Mouse (Mus musculus) lung, embryonic 16.5 days (tissue): Measurements from ENCODE around the gene Rasl2-9. TPM values are rescaled to one million over a fixed set of nuclear protein-coding genes. Genes with fewer than 3 reads are reported as not detected.
"Not testable (repeated sequence)": the region's sequence is repeated elsewhere in the genome, so short reads cannot be mapped to it uniquely, and the experiment has no call there.

Experiments
- ATAC-seq: fragments of 200-750 bp; cut with Nextera tagmentation; 2 replicates; pipeline ENCODE4 v1.8.0; 2017; ENCODE audit warnings: low read depth, mild to moderate bottlenecking, moderate library complexity
- H3K27ac ChIP-seq: fragments of 300-500 bp; sonication (generic); 2 replicates; pipeline ENCODE4 v1.5.1; 2014; ENCODE audit warnings: mild to moderate bottlenecking, control low read depth, low read length
- H3K27me3 ChIP-seq: fragments of 300-500 bp; sonication (generic); 2 replicates; pipeline ENCODE4 v1.6.1; 2014; ENCODE audit warnings: low read depth, low read length, mixed read lengths; ENCODE audit not compliant: control insufficient read depth, insufficient read depth
- H3K36me3 ChIP-seq: fragments of 300-500 bp; sonication (generic); 2 replicates; pipeline ENCODE4 v1.6.1; 2014; ENCODE audit warnings: low read length; ENCODE audit not compliant: control insufficient read depth, insufficient read depth
- H3K4me1 ChIP-seq: fragments of 300-500 bp; sonication (generic); replicated peaks from 2 replicates; pipeline ENCODE4 v1.6.1; 2014; ENCODE audit warnings: low read length, mixed read lengths; ENCODE audit not compliant: control insufficient read depth, insufficient read depth
- H3K4me2 ChIP-seq: fragments of 300-500 bp; sonication (generic); 2 replicates; pipeline ENCODE4 v1.6.1; 2014; ENCODE audit warnings: low read depth, low read length, control low read depth
- H3K4me3 ChIP-seq: fragments of 300-500 bp; sonication (generic); 2 replicates; pipeline ENCODE4 v1.5.1; 2014; ENCODE audit warnings: mild to moderate bottlenecking, low read length, control low read depth
- H3K9ac ChIP-seq: fragments of 300-500 bp; sonication (generic); 2 replicates; pipeline ENCODE4 v1.6.1; 2014; ENCODE audit warnings: low read length, control low read depth
- H3K9me3 ChIP-seq: fragments of 300-500 bp; sonication (generic); 2 replicates; pipeline ENCODE4 v1.6.1; 2016; ENCODE audit warnings: low read length; ENCODE audit not compliant: control insufficient read depth
- WGBS: fragments of 180-500 bp; shearing (Covaris S2); extraction: QIAGEN DNeasy Blood & Tissue Kit; methylation state at CpG from one replicate; pipeline ENCODE4 v1.1.7; 2014; 5-methylcytosine and 5-hydroxymethylcytosine counted together
- polyA plus RNA-seq: library from polyadenylated mRNA; unstranded; fragments of >200 nt; fragmentation: Nextera tagmentation; extraction: Ambion mirVana; gene quantifications from 2 replicates; pipeline ENCODE4 v1.2.1, GENCODE M21; 2015

Rasl2-9 gene
- polyA plus RNA-seq: 0.43 and 0.51 TPM in 2 replicates

DNA sequence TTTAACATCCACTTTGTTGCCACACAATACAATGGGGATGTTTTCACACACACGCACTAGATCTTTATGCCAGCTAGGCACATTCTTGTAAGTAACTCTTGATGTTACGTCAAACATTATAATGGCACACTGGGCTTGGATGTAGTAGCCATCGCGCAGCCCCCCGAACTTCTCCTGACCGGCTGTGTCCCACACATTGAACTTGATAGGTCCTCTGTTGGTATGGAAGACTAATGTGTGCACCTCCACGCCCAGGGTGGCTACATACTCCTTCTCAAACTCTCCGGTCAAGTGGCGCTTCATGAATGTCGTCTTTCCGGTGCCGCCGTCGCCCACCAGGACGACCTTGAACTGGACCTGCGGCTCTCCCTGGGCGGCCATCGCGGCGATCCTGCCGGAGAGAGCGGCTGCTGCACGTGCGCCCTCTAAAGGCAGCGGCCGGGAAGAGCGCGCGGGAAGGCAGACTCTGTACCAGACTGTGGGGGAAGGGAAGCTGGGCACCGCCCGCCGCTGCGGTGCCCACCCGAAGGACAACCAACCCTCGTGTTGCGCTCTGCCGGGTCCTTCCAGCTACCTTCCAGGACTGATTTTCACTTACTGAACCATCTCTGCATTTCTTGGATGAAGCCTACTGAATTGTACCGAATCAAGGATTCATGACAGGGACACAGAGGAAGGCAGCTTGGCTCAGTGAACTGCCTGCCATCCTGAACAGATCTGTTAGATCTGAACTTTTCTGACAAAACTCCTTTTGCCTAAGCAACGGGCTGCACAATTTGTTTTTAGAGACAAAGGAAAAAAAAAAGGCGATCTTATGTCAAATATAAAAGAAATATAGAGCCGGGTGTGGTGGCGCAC is at the start of gene Rasl2-9:
Gene Rasl2-9 (minus strand): TSS at position 402 of the 858 bp plus-strand sequence.
- WGBS: 17% methylated on average over 42 of the region's 42 CpGs
- H3K36me3 ChIP-seq: no peaks in the 10 kb centered on the region
- H3K9me3 ChIP-seq: no peaks in the 10 kb centered on the region
- H3K4me1 ChIP-seq: 0 out of 2 replicates have a peak, but pooled peaks cover 2% of the 10 kb centered on the region
- H3K4me2 ChIP-seq: peak within 1 kb of the TSS; percentile 68
- peak; percentile 90 for ATAC-seq
- peak within 1 kb of the TSS; percentile 43 for H3K4me3 ChIP-seq
- peak within 1 kb of the TSS; percentile 57 for H3K9ac ChIP-seq
- no peak within 1 kb of the TSS for H3K27ac ChIP-seq
- H3K27me3 ChIP-seq: no peaks in the 10 kb centered on the region

DNA sequence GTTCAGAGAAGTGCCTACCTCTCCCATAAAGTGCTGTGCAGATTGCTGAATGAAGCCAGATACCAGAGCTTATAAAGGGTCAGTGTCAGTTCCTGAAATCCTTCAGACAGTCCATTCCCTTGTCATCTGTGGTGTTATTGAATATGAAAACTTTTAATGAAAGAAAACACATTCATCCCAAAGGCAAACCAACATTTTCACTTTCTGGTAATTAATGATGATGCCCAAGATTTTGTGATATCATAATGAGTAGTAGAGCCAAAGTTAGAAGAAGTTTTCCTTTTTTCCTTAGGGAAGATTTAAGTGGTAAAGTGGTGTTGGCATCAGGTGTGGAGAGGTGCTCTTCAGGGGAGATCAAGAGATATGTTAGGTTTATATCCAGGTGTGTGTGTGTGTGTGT is 23.8 kb upstream of the Rasl2-9 start, which contains the start of gene Vmn1r55:
Gene Vmn1r55 (minus strand): TSS at position 101 of the 400 bp plus-strand sequence.
- ATAC-seq, H3K9ac ChIP-seq, H3K4me2 ChIP-seq, H3K9me3 ChIP-seq, H3K4me1 ChIP-seq, H3K4me3 ChIP-seq, H3K36me3 ChIP-seq, H3K27ac ChIP-seq, H3K27me3 ChIP-seq: not testable (repeated sequence)

DNA sequence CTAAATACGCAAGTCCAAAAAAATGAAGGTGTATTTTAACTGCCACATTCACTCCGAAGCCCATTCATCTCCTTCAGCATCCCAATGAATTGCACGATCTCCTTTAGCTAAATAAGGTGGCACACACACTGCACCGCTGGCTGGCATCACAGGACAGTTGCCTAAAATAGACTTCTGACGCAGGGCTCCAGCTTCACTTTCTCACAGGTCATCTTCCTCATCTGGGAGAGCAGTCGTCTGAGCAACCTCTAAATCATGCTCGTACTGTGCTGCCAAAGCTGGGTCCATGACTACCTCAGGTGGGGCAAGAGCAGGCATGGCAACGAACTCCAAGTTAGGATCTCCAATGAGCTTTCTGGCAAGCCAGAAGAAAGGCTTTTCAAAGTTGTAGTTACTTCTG is 672 bp downstream of the Rasl2-9 start:
- 84% methylated on average over 8 of the region's 8 CpGs for WGBS
- Histone ChIP-seq H3K4me3 (no peak overlapping the region), H3K27me3 (no peaks in the 10 kb centered on the region), H3K36me3 (no peaks in the 10 kb centered on the region), H3K9me3 (no peaks in the 10 kb centered on the region), H3K9ac (no peak overlapping the region), H3K27ac (no peak overlapping the region), H3K4me2 (0 out of 2 replicates have a peak overlapping the region, but pooled peaks have one; percentile 68), H3K4me1 (0 out of 2 replicates have a peak, but pooled peaks cover 2% of the 10 kb centered on the region)
- no peak for ATAC-seq

DNA sequence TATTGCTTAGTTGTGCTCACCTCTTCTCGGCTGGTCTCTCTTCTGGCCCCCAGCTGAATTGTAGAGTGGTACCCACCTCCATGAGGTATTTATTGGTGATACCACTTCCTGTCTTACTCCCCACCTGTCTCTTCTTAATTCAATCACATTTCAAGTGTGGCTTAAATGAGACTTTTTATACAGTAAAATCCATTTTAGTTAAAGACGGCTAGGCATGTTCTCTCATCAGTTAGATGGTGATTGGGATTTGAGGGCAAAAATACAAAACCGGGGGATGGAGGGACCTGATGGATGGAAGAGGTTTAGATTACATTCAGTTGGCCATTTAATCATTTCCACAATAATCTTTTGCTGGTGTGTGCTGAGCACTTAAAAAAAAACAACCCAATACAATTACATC is 8.9 kb downstream of the Rasl2-9 start, which contains the start of gene Rfpl4:
Gene Rfpl4 (minus strand): TSS at position 101 of the 400 bp plus-strand sequence.
- 83% methylated on average over 3 of the region's 3 CpGs for WGBS
- H3K4me3 ChIP-seq: no peak within 1 kb of the TSS
- ATAC-seq: no peak
- H3K27me3 ChIP-seq: no peaks in the 10 kb centered on the region
- H3K36me3 ChIP-seq: no peaks in the 10 kb centered on the region
- no peaks in the 10 kb centered on the region for H3K9me3 ChIP-seq
- H3K4me2 ChIP-seq: no peak within 1 kb of the TSS
- H3K4me1 ChIP-seq: no peaks in the 10 kb centered on the region
- H3K27ac ChIP-seq: no peak within 1 kb of the TSS
- no peak within 1 kb of the TSS for H3K9ac ChIP-seq

DNA sequence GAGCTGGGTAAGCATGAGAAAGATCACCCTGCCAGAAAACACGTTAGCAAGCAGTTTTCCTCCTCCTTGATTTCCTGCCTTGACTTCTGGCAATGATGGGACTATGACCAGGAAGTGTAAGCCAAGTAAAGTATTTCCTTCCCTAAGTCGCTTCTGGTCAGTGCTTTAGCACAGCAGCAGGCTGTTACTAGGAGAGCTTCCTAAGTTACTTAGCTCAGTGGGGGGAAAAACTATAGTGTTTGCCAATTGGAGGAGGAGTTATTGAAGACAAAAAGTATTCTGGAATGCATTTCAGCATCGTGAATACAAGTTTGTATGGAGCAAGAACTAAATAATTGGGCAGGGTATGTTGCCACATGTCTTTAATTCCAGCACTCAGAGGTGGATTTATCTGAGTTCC is 13.0 kb downstream of the Rasl2-9 start:
- H3K4me2 ChIP-seq: no peak overlapping the region
- H3K4me1 ChIP-seq: no peaks in the 10 kb centered on the region
- 21% methylated on average over 3 of the region's 3 CpGs for WGBS
- H3K27ac ChIP-seq: no peak overlapping the region
- ATAC-seq: peak; percentile 68
- no peaks in the 10 kb centered on the region for H3K9me3 ChIP-seq
- no peaks in the 10 kb centered on the region for H3K36me3 ChIP-seq
- no peak overlapping the region for H3K9ac ChIP-seq
- no peak overlapping the region for H3K4me3 ChIP-seq
- no peaks in the 10 kb centered on the region for H3K27me3 ChIP-seq

DNA sequence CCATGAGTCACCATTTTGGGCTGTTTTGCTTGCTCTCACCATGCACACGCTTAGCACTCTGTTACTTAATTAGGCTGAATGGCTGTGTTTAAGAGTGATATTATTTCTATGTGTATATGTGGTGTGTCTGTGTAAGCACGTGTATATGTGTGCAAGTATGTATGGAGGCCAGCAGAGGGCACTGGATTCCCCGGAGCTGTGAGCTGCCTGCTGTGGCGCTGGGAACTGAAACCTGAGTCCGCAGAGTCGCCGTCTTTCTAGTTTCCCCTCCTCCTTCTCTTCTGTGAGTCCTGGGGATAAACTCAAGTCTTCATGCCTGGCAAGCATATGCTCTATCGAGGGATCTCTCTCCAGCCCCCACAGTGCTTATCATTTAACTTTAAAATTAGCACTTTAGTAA is 16.4 kb downstream of the Rasl2-9 start:
- H3K9ac ChIP-seq: no peak overlapping the region
- no peaks in the 10 kb centered on the region for H3K27me3 ChIP-seq
- no peaks in the 10 kb centered on the region for H3K4me1 ChIP-seq
- H3K36me3 ChIP-seq: no peaks in the 10 kb centered on the region
- H3K9me3 ChIP-seq: no peaks in the 10 kb centered on the region
- ATAC-seq: no peak
- H3K4me3 ChIP-seq: no peak overlapping the region
- WGBS: 81% methylated on average over 8 of the region's 8 CpGs
- no peak overlapping the region for H3K4me2 ChIP-seq
- H3K27ac ChIP-seq: no peak overlapping the region

DNA sequence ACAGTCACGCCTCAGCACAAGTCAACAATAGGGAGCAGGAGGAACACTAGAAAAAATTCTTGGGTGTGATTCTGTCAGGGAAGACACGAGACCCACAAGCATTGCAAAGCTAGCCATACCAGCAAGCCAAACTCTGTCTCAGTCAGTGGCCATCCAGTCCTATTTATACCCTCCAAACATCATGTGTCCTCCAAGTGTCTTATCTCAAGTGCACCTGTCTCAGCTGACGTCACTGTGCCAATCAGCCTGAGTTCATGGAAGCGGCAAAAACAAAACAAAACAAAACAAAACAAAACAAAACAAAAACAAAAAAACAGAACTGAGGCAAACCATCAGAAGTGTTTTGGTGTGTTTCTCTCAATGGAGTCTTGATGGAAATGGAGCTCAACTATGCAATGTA is 17.5 kb downstream of the Rasl2-9 start:
- no peak for ATAC-seq
- no peak overlapping the region for H3K4me3 ChIP-seq
- H3K9me3 ChIP-seq: no peaks in the 10 kb centered on the region
- no peaks in the 10 kb centered on the region for H3K36me3 ChIP-seq
- H3K9ac ChIP-seq: no peak overlapping the region
- no peaks in the 10 kb centered on the region for H3K27me3 ChIP-seq
- H3K4me1 ChIP-seq: no peaks in the 10 kb centered on the region
- no peak overlapping the region for H3K27ac ChIP-seq
- no peak overlapping the region for H3K4me2 ChIP-seq
- 67% methylated on average over 4 of the region's 4 CpGs for WGBS

DNA sequence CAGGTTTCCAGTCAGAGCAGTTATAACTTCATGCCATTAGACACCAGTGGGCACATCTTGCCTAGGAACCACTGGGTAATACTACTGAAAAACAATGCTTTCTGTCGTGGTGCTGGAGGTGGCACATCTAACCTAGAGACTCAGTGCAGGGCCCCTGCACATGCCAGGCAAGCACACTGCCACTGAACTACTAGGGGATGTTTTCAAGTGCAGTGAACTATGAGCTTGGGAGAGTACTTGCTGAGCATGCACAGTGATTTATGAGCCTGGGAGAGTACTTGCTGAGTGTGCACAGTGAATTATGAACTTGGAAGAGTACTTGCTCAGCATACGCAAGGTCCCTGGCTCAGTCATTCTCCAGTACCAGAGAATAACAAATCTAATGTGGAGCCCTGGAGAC is 23.2 kb downstream of the Rasl2-9 start:
- peaks cover 13% of the 10 kb centered on the region for H3K36me3 ChIP-seq
- ATAC-seq: no peak
- 82% methylated on average over 2 of the region's 2 CpGs for WGBS

DNA sequence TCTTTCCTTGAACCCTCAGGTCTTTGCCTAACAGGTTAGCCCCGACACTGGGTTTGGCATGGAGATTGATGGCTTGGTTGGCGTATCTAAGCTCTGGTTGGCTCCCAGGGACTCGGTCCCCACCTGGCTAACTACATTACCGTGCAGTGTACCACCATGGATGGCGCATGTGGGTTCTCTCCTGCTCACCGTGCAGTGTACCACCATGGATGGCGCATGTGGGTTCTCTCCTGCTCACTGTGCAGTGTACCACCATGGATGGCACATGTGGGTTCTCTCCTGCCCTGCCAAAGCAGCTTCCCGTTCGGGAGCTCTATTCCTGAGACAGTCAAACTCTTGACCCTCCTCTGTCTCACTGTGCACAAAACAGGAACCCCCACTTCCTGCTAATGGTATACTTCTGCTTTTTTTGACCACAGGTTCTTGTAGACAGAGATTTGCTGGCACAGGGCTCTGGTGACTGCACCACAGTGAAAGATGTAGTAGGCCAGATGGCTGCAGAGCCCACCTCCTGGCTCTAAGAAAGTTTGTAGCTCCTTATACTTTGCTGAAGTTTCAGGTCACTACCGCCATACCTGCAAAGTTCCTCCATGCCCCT is 24.6 kb downstream of the Rasl2-9 start:
- Histone ChIP-seq H3K9ac (no peak overlapping the region), H3K27me3 (no peaks in the 10 kb centered on the region), H3K9me3 (no peaks in the 10 kb centered on the region), H3K27ac (no peak overlapping the region), H3K4me3 (no peak overlapping the region), H3K4me1 (no peaks in the 10 kb centered on the region), H3K36me3 (peaks cover 18% of the 10 kb centered on the region), H3K4me2 (no peak overlapping the region)
- peak; percentile 48 for ATAC-seq
- 83% methylated on average over 10 of the region's 10 CpGs for WGBS

More for the DNA sequence above, 23.2 kb downstream of the Rasl2-9 start:
- Histone ChIP-seq H3K27me3 (no peaks in the 10 kb centered on the region), H3K4me2 (no peak overlapping the region), H3K27ac (no peak overlapping the region), H3K4me3 (no peak overlapping the region), H3K9ac (no peak overlapping the region), H3K4me1 (no peaks in the 10 kb centered on the region), H3K9me3 (no peaks in the 10 kb centered on the region)
